Mouse (Mus musculus) retina, adult 2 months (tissue): Measurements from ENCODE around the gene Pcif1.

Experiments
- DNase-seq: peaks from one replicate; pipeline ENCODE4 v3.0.0-alpha.2; 2012; ENCODE audit warnings: low read depth, low spot score

The Pcif1 gene

GRCm38 (mm10) chr2:164892696-164893216 lies 13.7 kb downstream of the Pcif1 start:
- DNase-seq = no peak

- DNase-seq = no peak
These were observed 14.9 kb downstream of the Pcif1 start for GRCm38 (mm10) chr2:164894048-164894447.

DNA sequence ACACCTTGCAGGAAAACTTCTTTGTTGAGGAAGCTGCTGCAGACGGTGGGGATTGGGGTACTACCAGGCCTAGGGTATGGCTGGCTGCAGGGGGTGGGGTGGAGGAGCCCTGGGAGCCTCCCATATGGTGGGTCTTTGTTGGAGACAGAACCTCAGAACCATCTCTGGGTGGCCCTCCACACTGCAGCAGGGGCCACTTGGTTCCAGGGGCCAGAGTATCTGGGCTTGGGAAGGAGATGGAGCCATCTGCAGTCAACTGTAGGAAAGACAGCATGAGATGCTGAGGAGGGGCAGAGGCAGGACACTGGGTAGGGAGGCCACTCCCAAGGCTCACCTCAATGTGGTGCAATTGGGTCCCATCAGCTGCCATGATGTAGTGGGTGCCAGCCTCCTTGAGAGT lies 15.5 kb downstream of the Pcif1 start:
- no peak for DNase-seq

DNA sequence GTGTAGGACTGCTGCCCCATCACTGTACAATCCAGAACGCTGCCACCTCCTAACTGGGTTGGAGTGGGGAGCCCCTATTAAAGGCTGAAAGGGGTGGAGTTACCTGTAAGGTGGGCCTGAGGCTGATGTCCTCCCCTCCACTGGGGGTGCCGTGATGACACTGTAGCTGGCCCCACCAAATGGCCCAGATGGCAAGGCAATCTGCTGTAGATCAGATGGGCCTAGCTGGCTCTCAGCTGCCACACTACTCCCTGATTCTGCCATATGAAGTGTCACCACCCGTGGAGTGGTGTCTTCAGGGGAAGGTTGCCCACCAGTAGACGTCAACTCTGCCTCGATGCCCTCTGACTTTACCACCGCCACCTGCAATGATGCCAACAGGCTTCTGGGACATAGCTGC lies 16.8 kb downstream of the Pcif1 start:
- DNase-seq = no peak

DNA sequence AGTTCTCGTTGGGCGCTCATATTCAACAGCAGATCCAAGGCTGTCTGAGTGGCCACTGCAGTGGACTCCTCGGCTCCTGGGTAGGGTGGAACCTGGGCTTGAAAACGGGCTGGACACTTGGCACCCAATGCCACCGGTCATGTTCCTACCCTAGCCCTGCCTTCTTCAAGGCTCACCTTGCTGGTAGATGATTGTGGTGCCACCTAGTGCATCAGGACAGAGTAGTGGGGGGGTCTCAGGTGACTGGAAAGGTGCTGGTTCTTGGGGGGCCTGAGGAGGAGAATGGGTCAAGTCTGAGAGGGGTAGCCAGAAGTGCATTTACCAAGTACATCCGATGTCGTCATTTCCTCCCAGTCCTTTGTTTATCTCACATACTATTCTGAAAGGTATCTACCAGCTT lies 18.9 kb downstream of the Pcif1 start:
- DNase-seq = no peak

DNA sequence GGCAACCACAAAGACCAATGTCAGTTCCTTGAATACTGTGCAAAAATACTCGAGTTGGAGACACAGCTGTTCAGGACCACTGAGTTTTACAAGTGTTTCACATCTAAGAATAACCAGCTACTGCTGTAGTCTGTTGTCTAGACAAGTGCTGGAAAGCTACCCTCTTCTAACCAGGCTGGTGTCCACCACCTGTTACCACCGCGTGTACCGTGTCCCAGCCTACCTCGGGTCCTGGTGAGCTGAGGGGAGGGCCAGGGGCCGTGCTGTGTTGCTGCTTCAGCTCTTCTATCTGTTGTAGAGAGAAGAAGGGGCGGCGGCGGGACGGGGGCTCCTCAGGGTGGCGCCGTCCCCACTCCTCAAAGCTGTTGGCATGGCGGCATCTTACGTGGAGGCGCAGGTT lies 19.9 kb downstream of the Pcif1 start:
- DNase-seq = no peak

GRCm38 (mm10) chr2:164899723-164900459 lies 20.8 kb downstream of the Pcif1 start:
- DNase-seq = no peak

GRCm38 (mm10) chr2:164901380-164901779 lies 22.3 kb downstream of the Pcif1 start:
- no peak for DNase-seq

GRCm38 (mm10) chr2:164903496-164903895 lies 24.4 kb downstream of the Pcif1 start:
- no peak for DNase-seq

DNA sequence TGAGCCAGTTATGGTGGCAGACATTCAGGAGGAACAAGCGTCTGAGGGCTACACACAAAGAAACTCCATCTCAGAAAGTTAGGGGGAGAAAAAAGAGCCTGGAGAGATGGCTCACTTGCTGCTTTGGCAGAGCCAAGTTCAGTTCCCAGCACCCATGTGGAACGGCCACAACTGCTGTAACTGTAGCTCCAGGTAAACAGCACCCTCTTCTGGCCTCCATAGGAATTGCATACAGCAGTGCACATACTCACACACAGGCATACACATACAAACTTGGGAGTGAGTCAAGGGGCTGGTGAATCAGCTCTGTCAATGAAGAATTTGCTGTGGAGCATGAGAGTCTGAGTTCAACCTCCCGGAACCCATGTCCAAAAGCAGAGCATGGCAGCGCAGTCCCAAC lies 27.0 kb downstream of the Pcif1 start:
- no peak for DNase-seq

- DNase-seq = no peak
These were observed 28.4 kb downstream of the Pcif1 start for GRCm38 (mm10) chr2:164907511-164907910.

GRCm38 (mm10) chr2:164908011-164908410 lies 28.9 kb downstream of the Pcif1 start:
- DNase-seq = no peak

DNA sequence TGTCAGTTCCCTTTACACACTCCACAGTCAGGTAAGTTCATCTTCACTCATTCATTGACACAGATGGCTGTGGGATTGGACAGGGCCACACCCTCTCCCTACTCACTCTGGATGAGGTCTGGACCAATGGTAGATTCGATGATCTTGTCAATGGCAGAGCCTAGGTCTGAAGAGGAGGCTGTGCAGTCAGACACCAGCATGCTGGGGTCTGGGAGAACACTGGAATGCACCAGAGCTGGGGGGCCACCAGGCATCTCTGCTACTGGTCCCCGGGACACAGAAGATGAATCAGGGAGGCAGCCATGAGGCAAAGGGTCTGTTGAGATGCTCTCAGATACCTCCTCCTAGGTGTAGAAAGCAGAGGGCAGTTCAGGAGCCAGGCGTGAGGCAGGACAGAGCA lies 30.0 kb downstream of the Pcif1 start:
- DNase-seq = no peak

DNA sequence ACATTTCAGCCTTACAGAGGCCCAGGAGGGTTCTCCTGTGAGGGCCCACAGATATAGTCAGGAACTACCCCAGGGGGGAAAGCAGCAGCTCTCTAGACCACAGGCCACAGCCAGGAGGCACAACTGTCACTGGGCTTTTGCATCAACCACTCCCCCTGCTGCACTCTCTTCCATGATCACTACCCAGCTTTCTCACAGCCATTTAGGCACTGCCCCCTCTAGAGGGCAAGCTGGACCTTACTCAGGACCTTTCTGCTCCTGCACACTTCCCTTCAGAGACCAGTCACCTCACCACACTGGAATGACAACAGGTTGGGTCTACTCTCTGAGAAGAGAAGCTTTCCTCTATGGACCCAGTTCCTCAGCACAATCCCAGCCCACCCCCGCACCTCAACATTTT lies 30.4 kb downstream of the Pcif1 start:
- no peak for DNase-seq

- DNase-seq = no peak
These were observed 31.4 kb downstream of the Pcif1 start for GRCm38 (mm10) chr2:164910360-164911061.

- peak; percentile 92 for DNase-seq
These were observed 32.3 kb downstream of the Pcif1 start, which contains the start of gene Zfp335 for GRCm38 (mm10) chr2:164911086-164912048. Zfp335 (minus strand) TSS chr2:164911757.

- no peak for DNase-seq
These were observed 33.0 kb downstream of the Pcif1 start for GRCm38 (mm10) chr2:164912151-164912550.

GRCm38 (mm10) chr2:164912749-164913427 lies 33.8 kb downstream of the Pcif1 start:
- no peak for DNase-seq

GRCm38 (mm10) chr2:164913428-164913786 lies 34.3 kb downstream of the Pcif1 start:
- no peak for DNase-seq

GRCm38 (mm10) chr2:164916820-164917219 lies 37.7 kb downstream of the Pcif1 start:
- no peak for DNase-seq

DNA sequence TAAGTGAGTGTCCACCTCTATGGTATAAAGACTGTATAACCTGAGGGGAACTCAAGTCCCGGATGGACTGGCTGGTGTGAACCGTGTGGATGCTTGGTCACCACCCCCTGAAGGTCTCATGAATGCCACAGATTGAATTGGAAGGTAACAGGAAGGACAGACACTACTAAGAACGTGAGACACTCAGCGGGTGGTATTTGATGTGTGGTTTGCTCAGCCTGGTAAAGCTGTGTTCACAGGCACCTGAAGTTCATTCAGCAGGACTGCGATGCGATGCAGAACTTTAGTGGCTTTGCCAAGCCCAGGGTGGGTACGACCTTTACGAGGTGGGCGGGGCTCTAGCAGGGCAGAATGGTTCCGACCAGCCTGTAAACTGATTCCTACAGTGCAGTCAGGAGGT lies 38.3 kb downstream of the Pcif1 start:
- no peak for DNase-seq
